Mouse (Mus musculus) adrenal gland (tissue): ENCODE measurements around the gene Tox2.

Experiments
- intact Hi-C: fragments of 180-260 bp; cut with DNase I; formaldehyde crosslinking; loops from one replicate; pipeline ENCODE4 v1.15.1; 2025

The Tox2 gene

DNA sequence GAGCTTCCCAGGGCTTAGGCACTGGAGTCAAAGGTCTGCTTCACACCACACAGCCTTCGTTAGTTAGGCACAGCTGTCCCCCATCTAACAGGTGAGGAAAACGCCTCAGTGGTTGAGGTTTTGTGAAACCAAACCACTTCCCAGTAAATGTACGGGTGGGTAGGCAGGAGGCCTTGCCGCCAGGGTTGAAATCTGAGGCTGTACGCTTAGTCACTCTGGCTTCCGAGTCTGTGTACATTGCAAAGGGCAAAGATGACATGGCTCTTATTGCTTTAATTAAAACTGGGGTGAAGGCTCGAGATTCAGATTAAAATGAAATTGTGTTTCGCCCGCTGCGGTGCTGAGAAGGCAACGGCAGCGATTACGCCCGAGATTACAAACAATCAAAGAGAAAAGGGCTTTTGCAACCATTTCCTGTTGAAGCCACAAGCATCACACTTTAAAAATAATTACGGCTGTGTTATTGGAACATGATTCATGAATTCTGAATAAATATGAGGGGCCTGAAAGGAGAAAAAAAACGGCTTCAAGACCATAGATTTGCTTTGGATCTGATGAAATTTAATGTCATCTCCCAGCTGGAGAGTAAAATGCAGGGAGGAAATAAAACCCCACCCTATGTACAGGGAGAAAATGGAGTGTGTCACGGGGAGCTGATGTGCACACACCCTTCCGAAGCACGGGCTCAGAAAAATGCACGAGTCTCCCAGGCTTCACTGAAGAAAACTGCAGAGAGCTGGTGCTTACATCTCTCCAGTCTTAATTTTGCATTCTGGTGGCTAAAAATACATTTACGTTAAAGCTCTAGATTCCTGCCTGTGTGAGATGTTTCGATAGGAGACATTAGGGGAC is 50.5 kb downstream of the Tox2 start:
- intact Hi-C loops = no loop called here

GRCm38 (mm10) chr2:163254228-163254627 is 51.3 kb downstream of the Tox2 start:
- intact Hi-C loops = no loop called here

DNA sequence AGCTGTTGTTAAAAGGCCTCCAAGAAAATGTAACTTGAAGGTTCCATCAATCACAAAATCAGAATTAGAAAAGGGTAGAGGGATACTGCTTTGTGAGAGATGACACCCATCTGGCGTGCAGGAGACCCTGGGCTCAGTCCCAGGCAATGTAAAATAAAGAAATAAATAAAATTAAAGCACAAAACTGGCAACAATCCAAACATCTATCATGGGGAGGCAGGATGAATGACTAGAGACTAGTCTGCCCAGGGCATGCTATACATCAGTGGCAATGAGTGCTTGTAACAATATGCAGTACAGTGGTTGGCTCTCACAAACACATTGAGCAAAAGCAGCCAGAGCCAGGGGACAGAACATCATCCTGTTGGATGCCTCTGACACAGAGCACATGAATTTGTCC is 53.8 kb downstream of the Tox2 start:
- intact Hi-C loops = no loop called here

- intact Hi-C loops = no loop called here
Measured at GRCm38 (mm10) chr2:163261362-163262054, 58.6 kb downstream of the Tox2 start.

DNA sequence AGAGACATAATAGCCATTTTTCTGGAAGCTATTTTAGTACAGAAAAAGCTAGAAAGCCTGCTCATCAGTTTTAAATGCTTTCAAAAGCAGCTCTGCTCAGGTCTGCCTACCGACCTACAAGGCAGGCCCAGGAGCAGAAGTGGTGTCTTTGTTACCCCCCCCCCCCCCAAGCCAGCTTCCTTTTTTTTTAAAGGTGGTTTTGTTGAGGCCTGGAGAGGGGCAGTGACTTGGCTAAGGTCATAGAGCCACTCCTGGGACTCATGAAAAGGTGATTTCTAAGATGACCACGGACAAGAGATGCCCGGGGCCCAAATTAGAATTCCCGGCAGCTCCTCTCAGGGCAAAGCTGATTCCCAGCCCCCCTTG is 59.1 kb downstream of the Tox2 start:
- intact Hi-C loops = no loop called here

DNA sequence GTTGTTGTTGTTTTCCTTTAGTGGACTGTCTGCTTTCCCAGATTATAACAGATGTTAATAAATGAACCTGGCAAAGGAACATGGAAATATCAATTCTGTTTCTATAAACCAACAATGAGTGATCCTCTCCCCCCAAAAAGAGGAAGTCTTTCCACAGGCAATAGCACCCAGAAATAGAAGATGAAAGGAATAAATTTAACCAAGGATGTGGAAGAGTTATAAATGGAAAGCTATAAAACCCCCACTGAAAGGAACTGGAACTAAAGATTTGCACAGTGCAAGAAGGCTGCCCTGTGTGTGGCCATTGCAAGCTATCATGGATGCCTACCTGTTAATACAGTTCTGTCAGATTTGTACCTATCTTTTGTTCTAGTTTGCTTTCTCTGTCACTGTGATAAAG is 64.2 kb downstream of the Tox2 start:
- intact Hi-C loops = no loop called here

DNA sequence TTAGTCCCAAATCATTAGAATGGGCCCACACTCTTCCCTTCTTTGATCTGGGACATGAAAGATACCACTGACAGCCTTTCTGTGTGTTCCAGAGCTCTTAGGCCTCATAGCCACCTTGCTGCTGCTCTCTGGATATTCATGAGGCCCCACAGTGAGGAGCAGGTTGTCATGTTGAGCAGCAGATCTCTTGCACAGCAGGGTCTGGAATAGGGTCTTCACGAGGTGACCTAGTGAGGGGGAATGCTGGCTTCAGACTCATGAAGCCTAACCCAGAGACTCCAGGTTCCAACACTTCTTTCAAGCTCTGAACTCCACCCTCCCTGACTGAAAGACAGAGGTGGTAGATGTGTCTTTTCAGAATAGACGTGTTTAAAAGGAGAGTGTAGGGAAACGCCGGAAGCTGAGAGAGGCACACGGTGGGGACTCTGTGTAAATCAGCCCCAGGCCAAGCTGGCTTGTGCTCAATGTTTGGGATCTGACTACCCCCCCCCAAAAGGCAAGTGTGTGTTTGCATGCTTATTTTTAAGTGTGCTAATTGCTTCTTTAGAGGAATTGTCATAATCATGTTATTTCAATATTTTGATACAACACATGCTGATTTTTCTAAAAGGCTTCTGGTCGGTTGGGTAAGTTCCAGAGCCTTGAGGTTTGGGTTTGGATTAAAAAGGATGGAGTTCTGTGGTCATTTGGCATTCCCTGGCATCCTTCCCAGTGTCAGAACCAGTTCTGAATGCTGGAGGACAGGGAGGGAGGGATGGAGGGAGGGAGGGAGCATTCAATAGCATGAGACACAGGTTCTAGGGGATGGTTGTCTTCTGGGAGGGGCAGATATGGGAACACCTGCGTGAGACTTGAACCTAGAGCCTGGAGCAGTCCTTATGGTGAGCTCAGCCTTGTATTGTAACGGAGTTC is 68.9 kb downstream of the Tox2 start:
- intact Hi-C loops = no loop called here

DNA sequence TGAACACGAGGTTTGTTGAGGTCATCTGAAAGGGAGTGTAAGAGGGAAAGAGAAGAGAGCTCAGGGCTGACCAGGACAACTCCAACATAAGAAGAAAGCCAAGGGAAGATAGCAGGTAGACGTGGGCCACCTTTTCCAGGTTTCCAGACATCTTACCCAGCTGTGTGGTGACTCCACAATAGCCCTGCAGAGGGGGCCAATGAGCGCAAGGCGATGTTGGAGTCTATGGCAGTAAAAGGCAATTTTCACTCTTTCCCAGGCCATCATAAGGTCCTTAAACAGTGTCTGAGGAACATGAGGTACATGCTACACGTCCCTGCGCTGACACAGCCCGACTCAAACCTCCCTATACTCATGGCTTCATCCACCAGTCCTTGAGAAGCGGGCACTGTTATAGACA is 70.9 kb downstream of the Tox2 start:
- intact Hi-C loops = no loop called here

DNA sequence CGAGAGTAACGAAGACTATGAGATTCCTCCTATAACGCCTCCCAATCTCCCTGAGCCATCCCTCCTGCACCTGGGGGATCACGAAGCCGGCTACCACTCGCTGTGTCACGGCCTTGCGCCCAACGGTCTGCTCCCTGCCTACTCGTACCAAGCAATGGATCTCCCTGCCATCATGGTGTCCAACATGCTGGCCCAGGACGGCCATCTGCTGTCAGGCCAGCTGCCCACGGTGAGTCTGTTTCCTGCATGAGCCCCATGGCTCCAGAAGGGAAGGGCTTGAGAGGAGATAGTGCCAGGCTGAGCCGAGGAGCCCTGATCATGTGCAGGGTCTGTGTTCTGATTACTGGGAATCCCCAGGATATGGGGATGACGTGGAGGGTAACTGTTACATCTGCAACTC is 73.1 kb downstream of the Tox2 start:
- intact Hi-C loops = no loop called here

GRCm38 (mm10) chr2:163277979-163278378 is 75.1 kb downstream of the Tox2 start:
- intact Hi-C loops = no loop called here

- intact Hi-C loops = no loop called here
Measured at GRCm38 (mm10) chr2:163280636-163281322, 77.9 kb downstream of the Tox2 start.

DNA sequence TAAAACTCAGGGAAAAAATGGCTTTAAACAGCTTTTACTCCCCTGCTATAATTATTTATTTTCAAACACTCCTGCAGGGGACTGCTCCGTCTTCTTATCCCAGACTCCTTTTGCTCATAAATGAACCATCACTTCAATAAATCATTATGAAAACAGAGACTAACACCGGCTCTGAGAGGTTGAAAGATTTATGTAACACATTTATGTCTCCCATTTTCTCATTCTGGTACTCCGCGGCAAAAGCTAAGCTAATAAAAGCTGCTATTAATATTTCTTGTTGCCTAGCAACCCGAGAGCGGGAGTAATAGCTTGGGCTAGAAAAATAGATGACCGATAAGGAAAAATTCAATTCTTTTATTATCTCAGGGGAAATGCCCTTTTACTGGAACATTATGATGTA is 81.9 kb downstream of the Tox2 start:
- intact Hi-C loops = no loop called here

- intact Hi-C loops = no loop called here
Measured at GRCm38 (mm10) chr2:163285335-163285734, 82.4 kb downstream of the Tox2 start.

- intact Hi-C loops = no loop called here
Measured at GRCm38 (mm10) chr2:163285762-163286161, 82.8 kb downstream of the Tox2 start.

- intact Hi-C loops = no loop called here
Measured at GRCm38 (mm10) chr2:163288881-163289379, 86.0 kb downstream of the Tox2 start.

- intact Hi-C loops = no loop called here
Measured at GRCm38 (mm10) chr2:163296999-163297630, 94.2 kb downstream of the Tox2 start.

DNA sequence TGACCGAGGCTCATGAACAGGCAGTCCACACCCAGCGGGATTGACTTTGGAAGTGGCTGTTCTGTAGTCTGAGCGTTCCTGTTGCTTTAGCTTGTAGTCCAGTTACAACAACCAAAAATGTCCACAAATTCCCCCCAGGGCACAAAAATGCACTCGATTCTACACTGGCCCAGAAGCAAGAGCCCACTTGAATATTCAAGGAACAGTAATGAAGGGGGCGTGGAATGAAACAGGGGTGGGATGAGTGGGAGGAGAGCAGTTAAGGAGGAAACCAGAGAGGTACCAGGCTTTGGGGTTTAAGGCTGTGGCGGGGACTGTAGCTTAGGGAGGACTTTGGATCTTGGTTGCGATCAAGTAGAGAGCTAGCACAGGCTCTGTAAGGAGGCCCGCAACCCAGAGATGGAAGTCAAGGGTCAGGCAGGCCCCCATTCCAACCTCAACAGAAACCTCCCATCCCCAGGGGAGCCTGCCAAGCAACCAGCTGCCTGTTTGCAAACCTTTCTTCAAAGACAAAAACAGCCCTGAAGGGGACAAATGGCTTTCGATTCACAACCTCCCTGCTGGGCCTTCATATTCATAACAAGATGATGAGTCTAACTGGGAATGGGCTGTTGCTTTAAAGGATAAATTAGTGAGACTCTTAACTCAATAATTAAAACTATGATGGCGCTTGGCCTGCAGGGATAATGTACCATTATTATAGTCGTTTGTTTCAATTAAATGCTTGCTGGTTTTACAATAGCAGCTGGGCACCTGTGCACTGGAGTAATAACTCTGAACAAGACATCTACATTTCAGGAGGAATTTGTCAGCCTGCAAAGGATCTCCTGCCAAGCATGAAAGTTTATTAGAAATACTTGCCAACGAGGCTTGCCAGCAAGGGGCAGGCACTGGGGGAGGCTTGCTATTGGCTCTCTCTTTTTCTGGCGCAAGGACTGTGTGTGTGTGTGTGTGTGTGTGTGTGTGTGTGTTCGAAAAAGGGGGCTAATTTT is 97.4 kb downstream of the Tox2 start:
- intact Hi-C loops = no loop called here

DNA sequence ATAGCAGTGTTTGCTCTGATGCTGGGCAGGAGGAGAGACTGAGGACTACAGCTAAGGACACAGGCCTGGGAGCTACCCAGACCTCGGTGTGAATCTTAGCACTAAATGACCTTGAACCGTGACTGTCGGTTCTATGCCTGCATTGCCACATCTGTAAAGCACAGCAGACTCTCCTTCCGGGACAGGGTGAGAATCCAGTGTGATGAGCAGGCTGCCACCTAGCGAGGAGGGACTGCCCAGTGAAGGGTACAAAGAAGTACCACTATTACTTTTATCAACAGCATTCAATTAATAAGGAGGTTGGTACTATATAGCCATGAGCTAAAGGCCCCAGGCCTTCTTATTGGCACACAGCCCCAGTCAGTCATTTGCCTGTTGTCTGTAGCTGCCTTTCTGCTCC is 98.7 kb downstream of the Tox2 start:
- intact Hi-C loops = no loop called here

DNA sequence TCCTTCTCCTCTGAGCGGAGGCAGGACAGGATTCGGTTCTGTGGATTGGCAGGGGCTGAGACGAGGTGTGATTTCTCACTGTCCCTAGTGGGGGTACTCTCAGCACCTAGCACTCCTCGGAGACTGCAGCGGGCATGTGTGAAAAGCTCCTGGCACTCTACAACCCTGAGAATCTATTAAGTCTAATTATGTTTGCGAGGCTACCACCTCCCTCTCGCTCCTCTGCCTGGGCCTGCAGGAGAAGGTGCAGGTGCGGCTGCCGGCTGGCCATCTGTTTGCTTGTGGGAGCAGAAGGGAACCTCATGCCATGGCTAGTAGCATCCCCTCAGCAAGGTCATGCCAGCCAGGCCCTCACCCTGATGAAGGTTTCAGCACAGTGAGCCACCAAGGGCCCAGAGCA is 100.1 kb downstream of the Tox2 start:
- intact Hi-C loops = no loop called here
